In genomic region chr13:48578616-48579015, GRCm38 (mm10) we compare ENCODE assay signal across 24 mouse cellular contexts. TPM values are rescaled to one million over a fixed set of nuclear protein-coding genes. Genes with fewer than 3 reads are reported as not detected.
A peak's percentile ranks its signal among the peaks of the same experiment; 100 is the strongest.
DNase-seq lines count a peak whose midpoint lies in the region; ATAC-seq lines count a peak whose summit lies in the region.
"Had no signal": no experiment of that assay in that cellular context is flagged by ENCODE, and none has a peak within 500 bp of the region (broad histone marks: within the 10 kb centered on the region; RNA-seq: fewer than 3 reads in every experiment).

No protein-coding gene starts in this region.

- H3K27me3 ChIP-seq in heart, embryonic 10.5 days (ENCODE audit: insufficient read depth, poor library complexity, severe bottlenecking) = no peaks in the 10 kb centered on the region
- H3K27me3 ChIP-seq in lung, embryonic 15.5 days = no peaks in the 10 kb centered on the region
- H3K27me3 ChIP-seq: heart, embryonic 12.5 days; hindbrain, embryonic 15.5 days; limb, embryonic 12.5 days; neural tube, embryonic 13.5 days had no signal

- H3K4me1 ChIP-seq in heart, embryonic 10.5 days = peaks cover 25% of the 10 kb centered on the region
- peaks cover 28% of the 10 kb centered on the region for H3K4me1 ChIP-seq in lung, embryonic 15.5 days

- 62% methylated on average over 4 of the region's 4 CpGs for WGBS in heart, embryonic 10.5 days
- 68% methylated on average over 4 of the region's 4 CpGs for WGBS in lung, embryonic 15.5 days

- no peak for ATAC-seq in lung, embryonic 15.5 days (ENCODE audit: borderline replicate concordance, extremely low read depth, low FRiP score, low TSS enrichment)
- ATAC-seq: intestine, embryonic 16.5 days; midbrain, embryonic 16.5 days had no signal

- no peak overlapping the region for H3K27ac ChIP-seq in heart, embryonic 10.5 days
- H3K27ac ChIP-seq in lung, embryonic 15.5 days = peak overlapping the region; percentile 36; the same call in 1 of the 2 replicates
- H3K27ac ChIP-seq: hindbrain, embryonic 15.5 days; limb, embryonic 12.5 days; liver, embryonic 14.5 days; midbrain, embryonic 10.5 days; neural tube, embryonic 13.5 days had no signal

- no peak overlapping the region for H3K4me3 ChIP-seq in heart, embryonic 10.5 days
- H3K4me3 ChIP-seq in lung, embryonic 15.5 days = no peak overlapping the region
- H3K4me3 ChIP-seq: heart, embryonic 12.5 days; hindbrain, embryonic 15.5 days; limb, embryonic 12.5 days; midbrain, embryonic 10.5 days; myocyte; neural tube, embryonic 13.5 days had no signal

- peak; percentile 72 for DNase-seq in heart, embryonic 10.5 days (ENCODE audit: low spot score)
- DNase-seq in heart, postnatal 36 days = no peak
- no peak for DNase-seq in lung, postnatal 14 days
- peak; percentile 60 for DNase-seq in kidney, postnatal 10 days
- no peak for DNase-seq in embryo, embryonic 10 days (ENCODE audit: low spot score)
- no peak for DNase-seq in frontal cortex, adult 2 months (ENCODE audit: extremely low spot score in 1 of 2, low spot score in 1 of 2)
- DNase-seq: adrenal gland, postnatal 36 days; cerebellum, adult 9-11 months; gastrocnemius, postnatal 10 days; heart, postnatal 14 days; layer of hippocampus, postnatal 36 days; retina, postnatal 1 day; right cerebral cortex, postnatal 4 days; thymus, postnatal 25 days had no signal

- H3K36me3 ChIP-seq in heart, embryonic 10.5 days = 0 out of 2 replicates have a peak, but pooled peaks cover 3% of the 10 kb centered on the region
- H3K36me3 ChIP-seq in lung, embryonic 15.5 days = no peaks in the 10 kb centered on the region

- intact Hi-C loops in heart, postnatal 36 days (cut with DNase I) = no loop called here

- H3K9me3 ChIP-seq in heart, embryonic 10.5 days = no peaks in the 10 kb centered on the region
- no peaks in the 10 kb centered on the region for H3K9me3 ChIP-seq in lung, embryonic 15.5 days
- H3K9me3 ChIP-seq: heart, embryonic 12.5 days; hindbrain, embryonic 15.5 days; limb, embryonic 12.5 days; midbrain, embryonic 10.5 days; neural tube, embryonic 13.5 days had no signal

- no peak overlapping the region for H3K4me2 ChIP-seq in lung, embryonic 15.5 days
- H3K4me2 ChIP-seq: hindbrain, embryonic 15.5 days; limb, embryonic 12.5 days; neural tube, embryonic 13.5 days had no signal

- no peak overlapping the region for H3K9ac ChIP-seq in lung, embryonic 15.5 days
- H3K9ac ChIP-seq: heart, embryonic 12.5 days; hindbrain, embryonic 15.5 days; limb, embryonic 12.5 days; liver, embryonic 14.5 days; neural tube, embryonic 13.5 days had no signal

RNA-seq across cellular contexts. Expression of gene Ptpdc1, which starts 46.8 kb away (rescaled TPM):
- 5.1 and 7.0 TPM in 2 replicates for polyA plus RNA-seq in heart, embryonic 10.5 days (2016; fragmentation: Nextera tagmentation; extraction: Ambion mirVana)
- total RNA-seq in heart, postnatal 36 days (2021) = 1 to 10 TPM; 4.6 to 5.4 TPM
- polyA plus RNA-seq in lung, embryonic 15.5 days (2015; fragmentation: Nextera tagmentation; extraction: Ambion mirVana) = 9.4 and 10.3 TPM in 2 replicates
- 24.0 and 24.8 TPM in 2 replicates for polyA plus RNA-seq in frontal cortex, adult 2 months (2012; rRNA removed)

Comparison
In these comparisons a context has a peak if more than half of its experiments do, and no peak if none do; other contexts are left out.
1. DNase-seq: peak in heart, embryonic 10.5 days (single experiment) and kidney, postnatal 10 days (single experiment); none in heart, postnatal 36 days (0 of 2), lung, postnatal 14 days (single experiment), embryo, embryonic 10 days (single experiment) and frontal cortex, adult 2 months (0 of 2).